24 mouse cellular contexts compared by ENCODE assay signal in the genomic region with DNA sequence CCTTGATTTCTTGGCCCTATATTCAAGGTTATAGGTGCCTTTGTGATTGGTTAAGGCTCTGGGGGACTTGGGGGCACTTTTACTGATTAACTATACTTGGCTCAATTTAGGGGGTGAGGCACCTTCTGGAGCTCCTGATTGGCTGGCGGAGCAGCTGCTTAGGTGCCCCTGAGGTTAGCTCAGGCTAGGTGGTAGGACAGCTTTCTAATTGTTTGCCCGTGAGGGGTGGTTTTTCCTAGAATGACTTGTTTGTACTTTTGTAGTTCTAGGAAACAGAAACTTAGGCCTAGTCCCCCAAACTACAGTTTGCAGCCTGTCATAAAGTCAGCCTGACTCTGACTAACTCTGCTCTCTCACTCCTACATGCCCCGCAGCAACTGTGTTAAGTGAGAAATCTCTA. TPM values are rescaled to one million over a fixed set of nuclear protein-coding genes. Genes with fewer than 3 reads are reported as not detected.
A peak's percentile ranks its signal among the peaks of the same experiment; 100 is the strongest.
DNase-seq lines count a peak whose midpoint lies in the region; ATAC-seq and TF ChIP-seq lines count a peak whose summit lies in the region.
"Had no signal": no experiment of that assay in that cellular context is flagged by ENCODE, and none has a peak within 500 bp of the region (broad histone marks: within the 10 kb centered on the region; RNA-seq: fewer than 3 reads in every experiment).

No protein-coding gene starts in this region.

- no peak overlapping the region for H3K9ac ChIP-seq in kidney, embryonic 15.5 days
- H3K9ac ChIP-seq in kidney, embryonic 16.5 days (replicated peaks; ENCODE audit: low read length) = no peak overlapping the region
- H3K9ac ChIP-seq in kidney, embryonic 14.5 days (ENCODE audit: low read depth, low read length) = no peak overlapping the region
- H3K9ac ChIP-seq: embryonic facial prominence, embryonic 12.5 days; forebrain, embryonic 13.5 days had no signal

- H3K9me3 ChIP-seq in kidney, embryonic 15.5 days (replicated peaks) = no peaks in the 10 kb centered on the region
- H3K9me3 ChIP-seq in kidney, embryonic 16.5 days (ENCODE audit: low read length) = no peaks in the 10 kb centered on the region
- no peaks in the 10 kb centered on the region for H3K9me3 ChIP-seq in kidney, embryonic 14.5 days (ENCODE audit: control insufficient read depth, low read length)
- H3K9me3 ChIP-seq: embryonic facial prominence, embryonic 10.5 days; embryonic facial prominence, embryonic 12.5 days; forebrain, embryonic 13.5 days; G1E had no signal

- 82% methylated on average over 3 of the region's 3 CpGs for WGBS in kidney, embryonic 15.5 days
- 70% methylated on average over 3 of the region's 3 CpGs for WGBS in kidney, adult 2 months
- WGBS in kidney, embryonic 16.5 days = 76% methylated on average over 3 of the region's 3 CpGs
- WGBS in kidney, embryonic 14.5 days = 86% methylated on average over 3 of the region's 3 CpGs

- DNase-seq in kidney, adult 11 months = peak; percentile 61
- DNase-seq in kidney, adult 2 months = peak; percentile 65
- peak; percentile 27 for DNase-seq in kidney, adult 9 months
- peak; percentile 19 to 21 for DNase-seq in kidney, postnatal 36 days
- DNase-seq: adrenal gland, adult 8-10 months; adrenal gland, postnatal 14 days; adrenal gland, postnatal 36 days; B cell, adult 2 months; cerebellum, adult 11-12 months; cerebellum, adult 2 months; cerebellum, adult 9-10 months; cerebellum, postnatal 10 days; cerebellum, postnatal 25 days had no signal

- H3K36me3 ChIP-seq in kidney, embryonic 15.5 days = no peaks in the 10 kb centered on the region
- H3K36me3 ChIP-seq in kidney, adult 2 months (ENCODE audit: control insufficient read depth, insufficient read depth, low read length) = no peaks in the 10 kb centered on the region
- no peaks in the 10 kb centered on the region for H3K36me3 ChIP-seq in kidney, embryonic 16.5 days (ENCODE audit: insufficient read depth, low read length)
- no peaks in the 10 kb centered on the region for H3K36me3 ChIP-seq in kidney, embryonic 14.5 days (ENCODE audit: control insufficient read depth, insufficient read depth, low read length)
- H3K36me3 ChIP-seq: embryonic facial prominence, embryonic 10.5 days; embryonic facial prominence, embryonic 12.5 days; G1E had no signal

- TF ChIP-seq CTCF in kidney, adult 2 months (conservative IDR thresholded peaks at IDR 0.05; ENCODE audit: insufficient read depth, insufficient read length, low read depth, low read length) = no peak

- no peak for TF ChIP-seq POLR2A in kidney, adult 2 months (IDR thresholded peaks at IDR 0.05; ENCODE audit: low read depth, low read length)

- no peak overlapping the region for H3K4me3 ChIP-seq in kidney, embryonic 15.5 days (replicated peaks)
- no peak overlapping the region for H3K4me3 ChIP-seq in kidney, adult 2 months (ENCODE audit: insufficient read depth, low read depth, low read length)
- no peak overlapping the region for H3K4me3 ChIP-seq in kidney, embryonic 16.5 days (ENCODE audit: low read length)
- no peak overlapping the region for H3K4me3 ChIP-seq in kidney, embryonic 14.5 days (ENCODE audit: low read length)
- H3K4me3 ChIP-seq: embryonic facial prominence, embryonic 10.5 days; embryonic facial prominence, embryonic 12.5 days; forebrain, embryonic 13.5 days had no signal

- H3K4me1 ChIP-seq in kidney, embryonic 15.5 days = no peaks in the 10 kb centered on the region
- no peaks in the 10 kb centered on the region for H3K4me1 ChIP-seq in kidney, adult 2 months (ENCODE audit: control insufficient read depth, insufficient read depth, low read length)
- no peaks in the 10 kb centered on the region for H3K4me1 ChIP-seq in kidney, embryonic 16.5 days (ENCODE audit: insufficient read depth, low read length)
- H3K4me1 ChIP-seq in kidney, embryonic 14.5 days (ENCODE audit: control insufficient read depth, insufficient read depth, low read length) = no peaks in the 10 kb centered on the region
- H3K4me1 ChIP-seq: embryonic facial prominence, embryonic 10.5 days; embryonic facial prominence, embryonic 12.5 days; forebrain, embryonic 13.5 days had no signal

- no peaks in the 10 kb centered on the region for H3K27me3 ChIP-seq in kidney, embryonic 15.5 days
- H3K27me3 ChIP-seq in kidney, adult 2 months (replicated peaks; ENCODE audit: control insufficient read depth, insufficient read depth, low read length) = no peaks in the 10 kb centered on the region
- no peaks in the 10 kb centered on the region for H3K27me3 ChIP-seq in kidney, embryonic 16.5 days (ENCODE audit: insufficient read depth, low read length)
- no peaks in the 10 kb centered on the region for H3K27me3 ChIP-seq in kidney, embryonic 14.5 days (ENCODE audit: control insufficient read depth, insufficient read depth, low read length)
- H3K27me3 ChIP-seq: CH12.LX; embryonic facial prominence, embryonic 12.5 days; forebrain, embryonic 13.5 days; Patski had no signal

- no peak overlapping the region for H3K27ac ChIP-seq in kidney, embryonic 15.5 days
- no peak overlapping the region for H3K27ac ChIP-seq in kidney, adult 2 months (ENCODE audit: insufficient read depth, low read depth, low read length)
- H3K27ac ChIP-seq in kidney, embryonic 16.5 days (ENCODE audit: low read length) = no peak overlapping the region
- no peak overlapping the region for H3K27ac ChIP-seq in kidney, embryonic 14.5 days (ENCODE audit: low read depth, low read length)
- H3K27ac ChIP-seq: embryonic facial prominence, embryonic 10.5 days; embryonic facial prominence, embryonic 12.5 days; forebrain, embryonic 13.5 days had no signal

- ATAC-seq in kidney, embryonic 15.5 days (replicated peaks; ENCODE audit: low FRiP score) = no peak
- no peak for ATAC-seq in kidney, embryonic 16.5 days (ENCODE audit: low FRiP score, low TSS enrichment)
- no peak for ATAC-seq in kidney, embryonic 14.5 days (ENCODE audit: low FRiP score, low TSS enrichment)
- ATAC-seq: activated CD4-positive, CD25-positive, alpha-beta regulatory T cell, adult 4 months; CD4-positive, CD25-positive, alpha-beta regulatory T cell, adult 4 months; forebrain, embryonic 13.5 days; Patski had no signal

- no peak overlapping the region for H3K4me2 ChIP-seq in kidney, embryonic 15.5 days
- no peak overlapping the region for H3K4me2 ChIP-seq in kidney, embryonic 16.5 days (replicated peaks; ENCODE audit: low read depth, low read length)
- no peak overlapping the region for H3K4me2 ChIP-seq in kidney, embryonic 14.5 days (replicated peaks; ENCODE audit: low read depth, low read length)
- H3K4me2 ChIP-seq: embryonic facial prominence, embryonic 12.5 days; forebrain, embryonic 13.5 days had no signal

RNA-seq across cellular contexts. Expression of a gene that starts 20.5 kb away (rescaled TPM):
- 42.6 and 47.9 TPM in 2 replicates for polyA plus RNA-seq in kidney, embryonic 15.5 days (2015; fragmentation: Nextera tagmentation; extraction: Ambion mirVana)
- 6.0 and 6.3 TPM in 2 replicates for polyA plus RNA-seq in kidney, adult 2 months (2012; rRNA removed)
- polyA plus RNA-seq in kidney, embryonic 16.5 days (2015; fragmentation: Nextera tagmentation; extraction: Ambion mirVana) = 37.2 and 40.5 TPM in 2 replicates
- 20.4 and 24.4 TPM in 2 replicates for polyA plus RNA-seq in kidney, embryonic 14.5 days (2014; fragmentation: Nextera tagmentation; extraction: Ambion mirVana)
- polyA plus RNA-seq: CD4-positive, CD25-positive, alpha-beta regulatory T cell, adult 4 months; G1E had no signal
